Comparison of ENCODE assay signal across 14 mouse cellular contexts in genomic region chr10:96406306-96406705, GRCm38 (mm10).
"Had no signal": no experiment of that assay in that cellular context is flagged by ENCODE, and none has a peak within 500 bp of the region (broad histone marks: within the 10 kb centered on the region; RNA-seq: fewer than 3 reads in every experiment).

No protein-coding gene starts in this region.

- DNase-seq: liver, embryonic 13.5 days; liver, postnatal 0 days; lung, embryonic 14.5 days; lung, postnatal 10 days; lung, postnatal 4 days; midbrain, embryonic 14.5 days; retina, postnatal 1 day; right cerebral cortex, adult 18-20 months; right cerebral cortex, postnatal 25 days; right cerebral cortex, postnatal 4 days; thymus, adult 18-20 months; thymus, postnatal 14 days; thymus, postnatal 36 days had no signal

- ATAC-seq: liver, postnatal 0 days; midbrain, embryonic 16.5 days had no signal
